Mouse (Mus musculus) lung, adult 2 months (tissue): ENCODE results near the gene Ttpal. TPM values are rescaled to one million over a fixed set of nuclear protein-coding genes. Genes with fewer than 3 reads are reported as not detected.

Experiments used
- DNase-seq: peaks from one replicate; pipeline ENCODE4 v3.0.0; 2022
- H3K4me1 ChIP-seq: fragments of 200-500 bp; 2 replicates; pipeline ENCODE4 v1.6.1; 2011; ENCODE audit warnings: low read length; ENCODE audit not compliant: control insufficient read depth, insufficient read depth
- H3K4me3 ChIP-seq: fragments of 200-500 bp; replicated peaks from 2 replicates; pipeline ENCODE3; 2011; ENCODE audit warnings: low read depth, mild to moderate bottlenecking, control low read depth, low read length; ENCODE audit errors: extremely low read depth
- CTCF ChIP-seq: fragments of 200-500 bp; IDR thresholded peaks from 2 replicates; pipeline ENCODE4 v1.5.1; 2011; ENCODE audit warnings: mild to moderate bottlenecking, low read length, control low read depth; ENCODE audit not compliant: insufficient read depth
- POLR2A ChIP-seq: fragments of 200-500 bp; IDR thresholded peaks from 2 replicates; pipeline ENCODE4 v1.6.1; 2011; ENCODE audit warnings: low read depth, mild to moderate bottlenecking, control low read depth, low read length, borderline replicate concordance; ENCODE audit errors: extremely low read depth
- WGBS: fragments of 180-500 bp; shearing (Covaris S2); methylation state at CpG from one replicate; pipeline ENCODE4 v1.1.7; 2018; 5-methylcytosine and 5-hydroxymethylcytosine counted together
- polyA plus RNA-seq: library from polyadenylated mRNA; depleted of rRNA; stranded (reverse); fragments of >200 nt; gene quantifications from 2 replicates; pipeline ENCODE4 v1.2.3, GENCODE M21; 2012

The Ttpal gene
- polyA plus RNA-seq, 1 experiment: 23.4 TPM

DNA sequence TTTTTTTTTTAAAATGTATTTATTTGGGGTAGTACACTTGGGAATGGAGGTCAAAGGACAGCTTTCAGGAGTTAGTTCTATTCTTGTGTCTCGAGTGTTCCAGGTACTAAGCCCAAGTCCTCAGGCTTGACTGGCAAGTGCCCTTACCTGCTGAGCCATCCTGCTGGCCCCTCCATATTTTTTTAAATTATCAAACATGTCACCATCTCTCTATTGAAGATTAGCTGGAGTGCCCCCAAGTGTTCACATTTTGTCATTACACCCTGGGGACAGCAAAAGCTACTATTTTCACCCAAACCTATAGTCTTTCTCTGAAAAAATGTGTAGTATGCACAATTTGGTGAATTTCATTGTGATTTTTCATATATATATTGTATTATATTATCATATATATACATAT is 10.0 kb upstream of the Ttpal start:
- H3K4me1 ChIP-seq: peaks cover 17% of the 10 kb centered on the region
- 85% methylated on average over 1 of the region's 1 CpGs for WGBS
- no peak overlapping the region for H3K4me3 ChIP-seq
- DNase-seq: no peak
- no peak for TF ChIP-seq POLR2A
- TF ChIP-seq CTCF: no peak

DNA sequence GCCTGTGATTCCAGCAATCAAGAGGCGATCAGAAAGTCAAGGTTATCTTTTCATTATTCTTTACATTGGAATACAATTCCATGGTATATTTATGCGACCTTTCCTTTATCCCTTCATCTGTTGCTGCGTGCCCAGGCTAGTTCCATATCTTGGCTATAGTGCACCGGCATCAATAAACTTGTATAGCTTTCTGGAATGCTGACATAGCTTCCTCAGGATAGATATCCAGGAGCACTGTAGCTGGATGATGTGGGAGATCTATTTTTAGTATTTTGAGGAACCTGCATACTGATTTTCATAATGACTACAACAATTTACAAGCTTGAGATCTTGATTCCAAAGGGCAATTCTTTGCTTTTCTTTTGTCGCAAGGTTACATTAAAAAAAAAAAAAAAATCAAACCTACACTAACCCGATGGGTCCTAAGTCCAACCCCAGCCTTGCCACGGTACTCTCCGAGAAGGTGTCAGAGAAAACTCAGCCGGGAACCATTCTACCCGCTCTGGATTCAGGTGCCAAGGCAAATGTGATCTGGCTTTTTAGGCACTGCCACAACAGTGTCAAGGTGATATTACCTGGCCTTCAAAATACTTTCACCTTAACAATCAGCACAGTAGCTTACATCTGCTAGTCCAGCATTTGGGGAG is 8.4 kb upstream of the Ttpal start:
- no peak for DNase-seq
- Histone ChIP-seq H3K4me3 (no peak overlapping the region), H3K4me1 (peaks cover 20% of the 10 kb centered on the region)
- WGBS: 88% methylated on average over 10 of the region's 10 CpGs
- TF ChIP-seq POLR2A: no peak
- no peak for TF ChIP-seq CTCF

DNA sequence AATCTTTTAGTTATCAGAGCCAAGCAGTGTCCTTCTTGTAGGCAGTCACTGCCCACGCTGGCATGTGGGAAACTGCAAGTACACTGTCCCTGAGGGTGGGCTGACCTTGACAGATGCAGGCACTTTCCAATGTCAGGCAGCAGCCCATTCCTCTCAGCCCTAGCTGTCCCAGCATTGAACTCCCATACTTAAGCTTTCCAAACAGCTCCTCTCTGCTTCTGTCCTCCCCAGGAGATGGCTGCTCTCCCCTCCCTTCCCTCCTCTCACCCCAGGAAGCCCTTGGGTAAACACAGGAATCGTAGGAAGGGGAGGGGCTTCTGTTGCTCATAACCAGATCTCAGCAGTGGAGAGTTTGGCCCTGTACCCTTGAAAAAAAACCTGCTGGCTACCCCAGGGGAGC is 7.0 kb upstream of the Ttpal start:
- TF ChIP-seq CTCF (no peak), POLR2A (peak; percentile 54; the same call in 1 of the 2 replicates)
- Histone ChIP-seq H3K4me3 (no peak overlapping the region), H3K4me1 (peaks cover 20% of the 10 kb centered on the region)
- WGBS: 7% methylated on average over 2 of the region's 2 CpGs
- DNase-seq: peak; percentile 32

DNA sequence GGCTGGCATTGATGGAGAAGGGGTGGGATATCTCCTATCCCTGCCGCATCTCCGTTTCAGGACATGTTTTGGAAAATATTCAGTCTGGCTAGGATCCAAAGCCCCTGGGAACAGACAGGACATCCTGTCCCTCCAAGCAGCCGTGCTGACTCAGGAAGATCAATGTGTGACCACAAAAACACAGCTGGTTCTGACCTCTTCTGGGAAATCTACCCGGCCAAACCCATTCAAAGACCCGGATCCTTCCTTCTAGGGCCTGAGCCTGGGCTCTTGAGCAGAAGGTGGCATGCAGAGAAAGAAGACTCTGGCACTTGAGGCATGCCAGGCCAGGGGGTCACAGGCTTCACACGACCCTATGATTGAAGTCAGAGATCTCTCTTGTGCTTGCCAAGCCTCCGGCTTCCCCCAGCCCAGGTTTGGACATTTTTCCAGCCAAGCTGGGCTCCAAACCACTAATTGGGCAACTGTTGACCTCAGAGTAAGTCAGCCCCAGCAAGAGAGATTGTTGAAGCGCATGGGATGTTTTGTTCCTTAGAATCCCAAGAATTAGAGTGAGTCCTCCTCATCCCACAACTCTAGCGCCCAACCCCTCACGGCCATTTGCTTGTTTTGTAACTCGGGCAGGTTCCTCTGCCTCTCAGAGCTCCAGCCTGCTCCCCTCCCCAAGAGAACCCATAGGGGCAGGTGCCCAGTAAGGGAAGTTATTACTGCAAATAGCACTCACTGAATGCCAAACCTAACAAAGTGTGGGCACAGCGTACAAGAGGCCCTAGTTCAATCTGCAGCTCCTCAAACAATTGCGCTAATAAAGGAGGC is 5.8 kb upstream of the Ttpal start:
- TF ChIP-seq CTCF (no peak), POLR2A (no peak)
- H3K4me3 ChIP-seq: no peak overlapping the region
- peak; percentile 47 for DNase-seq
- H3K4me1 ChIP-seq: peaks cover 17% of the 10 kb centered on the region
- WGBS: 35% methylated on average over 13 of the region's 13 CpGs

DNA sequence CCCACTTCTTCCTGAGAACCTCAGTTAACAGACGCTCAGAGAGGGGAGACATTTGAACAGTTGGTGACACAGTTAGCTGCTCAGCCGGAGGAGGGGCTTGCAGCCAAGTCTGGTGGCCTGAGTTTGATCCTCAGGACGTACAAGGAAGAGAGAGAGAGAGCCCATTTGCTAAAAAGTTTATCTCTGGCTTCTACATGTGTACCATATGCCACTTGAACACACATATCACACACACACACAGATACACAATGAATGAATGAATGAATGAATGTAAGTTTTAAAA is 5.3 kb upstream of the Ttpal start:
- 32% methylated on average over 3 of the region's 3 CpGs for WGBS
- no peak for DNase-seq

DNA sequence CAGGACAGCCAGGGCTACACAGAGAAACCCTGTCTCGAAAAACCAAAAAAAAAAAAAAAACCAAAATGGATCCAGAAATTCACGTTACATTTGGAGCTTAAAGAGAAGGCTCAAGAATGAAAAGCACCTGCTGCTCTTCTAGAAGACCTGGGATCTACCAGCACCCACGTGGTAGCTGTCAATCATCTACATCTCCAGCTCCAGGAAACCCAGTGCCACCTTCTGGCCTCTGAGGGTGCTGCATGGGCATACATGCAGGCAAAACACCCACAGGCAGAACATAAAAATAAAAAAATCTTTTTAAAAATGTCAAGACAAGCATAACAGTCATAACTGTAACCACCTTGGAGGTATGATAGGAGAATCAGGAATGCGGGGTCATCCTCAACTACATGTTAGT is 4.5 kb upstream of the Ttpal start:
- Histone ChIP-seq H3K4me3 (no peak overlapping the region), H3K4me1 (peaks cover 17% of the 10 kb centered on the region)
- 58% methylated on average over 4 of the region's 4 CpGs for WGBS
- TF ChIP-seq CTCF (peak; percentile 72), POLR2A (no peak)
- DNase-seq: peak; percentile 48

More for the DNA sequence above, 5.3 kb upstream of the Ttpal start:
- Histone ChIP-seq H3K4me1 (peaks cover 17% of the 10 kb centered on the region), H3K4me3 (no peak overlapping the region)
- TF ChIP-seq POLR2A (no peak), CTCF (no peak)

DNA sequence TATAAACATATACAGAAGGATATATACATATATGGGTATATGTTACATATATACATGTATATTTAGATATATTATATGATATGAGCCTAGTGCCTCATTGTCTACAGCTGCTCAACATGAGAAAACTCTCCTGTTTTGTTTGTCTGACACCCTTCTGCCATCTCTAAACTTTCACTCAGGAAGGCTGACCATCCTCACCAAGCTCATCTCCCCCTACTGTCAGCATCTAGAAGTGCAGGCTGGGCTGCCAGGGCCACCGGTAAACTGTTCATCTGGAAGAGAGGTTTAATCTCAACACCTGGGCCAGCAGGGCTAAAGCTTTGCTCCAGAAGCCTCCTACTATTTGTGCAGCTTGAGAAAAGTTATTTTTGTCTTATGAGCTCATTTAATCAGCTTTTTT is 2.9 kb upstream of the Ttpal start:
- Histone ChIP-seq H3K4me1 (peaks cover 17% of the 10 kb centered on the region), H3K4me3 (no peak overlapping the region)
- 2% methylated on average over 1 of the region's 1 CpGs for WGBS
- no peak for TF ChIP-seq POLR2A
- peak; percentile 88 for TF ChIP-seq CTCF
- peak; percentile 63 for DNase-seq

DNA sequence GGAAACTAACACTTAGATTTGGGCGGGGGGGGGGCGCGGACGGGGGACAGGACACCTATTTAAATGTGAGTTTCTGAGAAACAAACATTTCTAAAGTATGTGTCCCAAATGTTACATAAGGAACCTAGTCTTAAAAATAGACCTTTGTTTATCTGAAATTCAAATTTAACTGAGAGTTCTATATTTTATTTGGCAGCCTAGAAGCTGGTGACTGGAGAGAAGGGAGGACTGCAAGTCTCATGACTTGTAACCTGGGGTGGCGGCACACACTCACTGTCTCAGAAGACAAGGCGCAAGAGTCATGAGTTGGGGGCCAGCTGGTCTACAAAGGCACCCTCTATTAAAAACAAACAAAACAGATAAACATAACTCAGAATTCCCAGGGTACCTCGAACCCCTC is 1.0 kb upstream of the Ttpal start:
- WGBS: 70% methylated on average over 7 of the region's 7 CpGs
- no peak for DNase-seq
- TF ChIP-seq CTCF: no peak
- TF ChIP-seq POLR2A: no peak
- H3K4me3 ChIP-seq: no peak overlapping the region
- H3K4me1 ChIP-seq: peaks cover 7% of the 10 kb centered on the region

DNA sequence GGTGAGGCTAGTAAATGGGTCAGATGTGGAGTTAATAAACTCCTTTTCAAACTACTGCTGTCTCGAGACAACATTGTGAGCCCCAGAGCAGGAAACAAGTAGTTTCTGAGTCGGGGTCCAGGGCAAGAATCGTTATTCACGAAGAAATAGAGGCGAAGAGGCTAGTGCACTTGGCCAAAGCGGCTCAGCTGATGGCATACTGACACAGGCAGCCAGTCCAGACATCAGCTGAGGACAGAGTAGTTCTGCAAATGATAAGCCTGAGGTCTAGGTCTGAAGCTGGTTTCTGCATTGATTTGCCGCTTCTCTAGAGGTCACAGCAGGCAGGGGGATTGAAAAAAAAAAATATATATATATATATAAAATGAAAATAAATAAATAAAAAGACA is 408 bp upstream of the Ttpal start:
- no peak for DNase-seq
- no peak for TF ChIP-seq CTCF
- no peak for TF ChIP-seq POLR2A
- WGBS: 62% methylated on average over 7 of the region's 7 CpGs
- Histone ChIP-seq H3K4me3 (peak overlapping the region; percentile 79), H3K4me1 (peaks cover 7% of the 10 kb centered on the region)

DNA sequence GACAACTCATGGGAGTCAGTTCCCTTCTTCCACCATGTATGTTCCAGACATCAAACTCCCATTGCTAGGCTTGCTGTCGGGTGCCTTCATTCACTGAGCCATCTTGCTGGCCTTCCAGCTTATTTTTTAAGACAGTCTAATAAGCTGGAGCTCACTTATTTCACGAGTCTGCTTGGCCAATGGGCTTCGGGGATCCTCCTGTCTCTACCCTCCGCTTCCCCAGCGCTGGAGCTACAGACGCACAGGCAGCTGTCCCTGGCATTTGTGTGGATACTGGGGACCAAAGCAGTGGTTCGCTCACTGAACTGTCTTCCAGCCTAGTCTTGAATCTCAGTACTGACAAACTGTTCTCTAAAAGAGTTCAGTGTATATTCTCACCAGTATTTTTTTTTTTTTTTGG is 4.0 kb downstream of the Ttpal start:
- WGBS: 87% methylated on average over 7 of the region's 7 CpGs
- no peak for TF ChIP-seq CTCF
- no peak for TF ChIP-seq POLR2A
- DNase-seq: no peak
- Histone ChIP-seq H3K4me1 (no peaks in the 10 kb centered on the region; the same call in 1 of the 2 replicates), H3K4me3 (no peak overlapping the region)

DNA sequence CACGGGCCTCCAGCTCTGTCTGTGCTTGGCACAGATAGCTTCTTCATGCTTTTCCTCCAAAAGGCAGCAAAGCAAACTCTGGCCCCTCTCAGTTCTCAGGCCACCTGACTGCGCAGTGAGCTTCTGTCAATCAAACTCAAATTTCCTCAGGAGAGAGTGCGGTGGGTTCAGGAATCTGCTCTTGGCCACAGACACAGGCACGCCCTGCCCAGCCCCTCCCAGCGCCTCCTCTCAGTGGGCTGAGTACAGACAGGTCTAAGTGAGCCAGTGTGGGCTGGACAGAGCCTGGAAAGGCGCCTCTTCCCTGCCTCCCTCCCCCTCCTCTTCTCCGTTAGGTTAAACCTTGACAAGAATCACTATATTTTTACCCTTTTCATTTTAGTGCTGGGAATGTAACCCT is 5.9 kb downstream of the Ttpal start:
- DNase-seq: no peak
- WGBS: 78% methylated on average over 7 of the region's 7 CpGs
- H3K4me3 ChIP-seq: no peak overlapping the region
- H3K4me1 ChIP-seq: no peaks in the 10 kb centered on the region
- TF ChIP-seq POLR2A (no peak), CTCF (no peak)
